Mouse (Mus musculus): ENCODE results near the gene Rnpep. TPM values are rescaled to one million over a fixed set of nuclear protein-coding genes. Genes with fewer than 3 reads are reported as not detected.

The Rnpep gene
- polyA plus RNA-seq, 1 experiment from 2014 or later: 20.0 TPM

- ATAC-seq: peak; percentile 100
- H3K9me3 ChIP-seq (ENCODE audit: low read length): no peaks in the 10 kb centered on the region
Measured at GRCm38 (mm10) chr1:135313284-135314031, 29.6 kb upstream of the Rnpep start, which contains the start of gene Timm17a. Gene Timm17a, minus strand, starts transcription at chr1:135313778.

DNA sequence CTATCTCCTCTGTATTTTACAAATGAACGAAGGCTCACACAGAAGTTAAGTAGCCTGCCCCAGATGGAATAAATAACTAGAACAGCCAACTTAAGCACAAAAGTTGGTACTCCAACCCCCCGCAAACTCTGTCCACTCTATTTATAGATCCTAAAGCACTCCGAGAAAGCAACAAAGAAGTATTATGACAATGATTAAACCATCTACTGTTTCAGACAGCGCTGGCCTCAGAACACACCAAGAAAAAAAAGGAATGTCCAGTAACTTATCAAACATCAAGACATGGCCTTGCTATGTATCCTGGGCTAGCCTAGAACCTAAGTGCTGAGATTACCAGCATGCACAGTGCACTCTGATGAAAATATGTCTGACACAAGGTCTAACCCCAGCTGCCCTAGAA lies 28.3 kb upstream of the Rnpep start:
- Histone ChIP-seq H3K27ac (ENCODE audit: low read depth) (no peak overlapping the region), H3K4me1 (ENCODE audit: insufficient read depth) (peaks cover 15% of the 10 kb centered on the region), H3K9me3 (ENCODE audit: low read length) (no peaks in the 10 kb centered on the region), H3K27me3 (ENCODE audit: insufficient read depth, low read length) (no peaks in the 10 kb centered on the region), H3K4me2 (ENCODE audit: low read depth, low read length) (peak overlapping the region; percentile 93), H3K4me3 (ENCODE audit: low read depth, low read length) (peak overlapping the region; percentile 72), H3K9ac (replicated peaks) (peak overlapping the region; percentile 91), H3K36me3 (replicated peaks; ENCODE audit: insufficient read depth, low read length) (peaks cover 20% of the 10 kb centered on the region)
- ATAC-seq (no peak), DNase-seq (no peak)
- TF ChIP-seq EP300 (IDR thresholded peaks at IDR 0.05; ENCODE audit: low read depth) (no peak), CTCF (IDR thresholded peaks at IDR 0.05; ENCODE audit: low read depth) (no peak)
- WGBS (ENCODE audit: insufficient replicate concordance): 74% methylated on average over 4 of the region's 4 CpGs

More at GRCm38 (mm10) chr1:135313284-135314031, 29.6 kb upstream of the Rnpep start, which contains the start of gene Timm17a:
- DNase-seq: peak; percentile 94
- Histone ChIP-seq H3K36me3 (replicated peaks; ENCODE audit: insufficient read depth, low read length) (peaks cover 13% of the 10 kb centered on the region), H3K4me2 (ENCODE audit: low read depth, low read length) (peak within 1 kb of the TSS; percentile 93), H3K4me1 (ENCODE audit: insufficient read depth) (peaks cover 15% of the 10 kb centered on the region), H3K9ac (replicated peaks) (peak within 1 kb of the TSS; percentile 91), H3K27me3 (ENCODE audit: insufficient read depth, low read length) (no peaks in the 10 kb centered on the region), H3K27ac (ENCODE audit: low read depth) (peak within 1 kb of the TSS; percentile 79), H3K4me3 (ENCODE audit: low read depth, low read length) (peak within 1 kb of the TSS; percentile 72)
- TF ChIP-seq CTCF (IDR thresholded peaks at IDR 0.05; ENCODE audit: low read depth): no peak
- TF ChIP-seq EP300 (IDR thresholded peaks at IDR 0.05; ENCODE audit: low read depth): peak; percentile 40
- WGBS (ENCODE audit: insufficient replicate concordance): under 1% methylated on average over 51 of the region's 51 CpGs

DNA sequence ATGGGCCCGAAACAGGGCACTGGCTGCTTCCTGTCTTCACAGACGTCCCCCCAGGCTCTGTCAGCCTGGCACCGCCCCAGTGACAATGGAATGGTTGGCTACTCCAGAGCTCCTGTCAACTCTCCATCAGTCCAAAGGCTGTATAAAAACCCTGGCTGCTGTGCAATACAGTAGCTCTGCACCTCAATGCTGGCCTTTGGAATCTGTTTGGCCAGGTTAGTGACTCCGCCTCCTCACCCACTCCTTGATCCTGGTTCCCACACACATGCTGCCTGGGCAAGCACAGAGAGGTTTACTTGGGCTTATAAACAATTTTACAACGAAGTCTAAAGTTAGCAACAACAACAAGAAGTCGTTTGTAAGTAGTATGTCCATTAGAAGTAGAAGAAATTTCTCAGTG lies 27.5 kb upstream of the Rnpep start:
- DNase-seq (peak; percentile 40), ATAC-seq (peak; percentile 12; the same call in 1 of the 2 replicates)
- no peaks in the 10 kb centered on the region for H3K9me3 ChIP-seq (ENCODE audit: low read length)
- no peak overlapping the region for H3K4me3 ChIP-seq (ENCODE audit: low read depth, low read length)
- WGBS (ENCODE audit: insufficient replicate concordance): 63% methylated on average over 6 of the region's 6 CpGs
- H3K4me2 ChIP-seq (ENCODE audit: low read depth, low read length): no peak overlapping the region
- no peak overlapping the region for H3K27ac ChIP-seq (ENCODE audit: low read depth)
- no peaks in the 10 kb centered on the region for H3K27me3 ChIP-seq (ENCODE audit: insufficient read depth, low read length)
- peaks cover 15% of the 10 kb centered on the region for H3K4me1 ChIP-seq (ENCODE audit: insufficient read depth)
- H3K9ac ChIP-seq (replicated peaks): no peak overlapping the region
- TF ChIP-seq EP300 (IDR thresholded peaks at IDR 0.05; ENCODE audit: low read depth) (no peak), CTCF (IDR thresholded peaks at IDR 0.05; ENCODE audit: low read depth) (no peak)
- H3K36me3 ChIP-seq (replicated peaks; ENCODE audit: insufficient read depth, low read length): peaks cover 25% of the 10 kb centered on the region

- H3K9ac ChIP-seq (replicated peaks): no peak overlapping the region
- WGBS (ENCODE audit: insufficient replicate concordance): 83% methylated on average over 5 of the region's 5 CpGs
- no peak overlapping the region for H3K4me3 ChIP-seq (ENCODE audit: low read depth, low read length)
- no peak overlapping the region for H3K27ac ChIP-seq (ENCODE audit: low read depth)
- ATAC-seq: no peak
- H3K36me3 ChIP-seq (replicated peaks; ENCODE audit: insufficient read depth, low read length): peaks cover 9% of the 10 kb centered on the region; the same call in 1 of the 2 replicates
- no peak overlapping the region for H3K4me2 ChIP-seq (ENCODE audit: low read depth, low read length)
- TF ChIP-seq CTCF (IDR thresholded peaks at IDR 0.05; ENCODE audit: low read depth) (no peak), EP300 (IDR thresholded peaks at IDR 0.05; ENCODE audit: low read depth) (no peak)
- H3K4me1 ChIP-seq (ENCODE audit: insufficient read depth): no peaks in the 10 kb centered on the region
- no peaks in the 10 kb centered on the region for H3K9me3 ChIP-seq (ENCODE audit: low read length)
- H3K27me3 ChIP-seq (ENCODE audit: insufficient read depth, low read length): no peaks in the 10 kb centered on the region
- no peak for DNase-seq
Measured at GRCm38 (mm10) chr1:135290908-135291307, 7.0 kb upstream of the Rnpep start.

DNA sequence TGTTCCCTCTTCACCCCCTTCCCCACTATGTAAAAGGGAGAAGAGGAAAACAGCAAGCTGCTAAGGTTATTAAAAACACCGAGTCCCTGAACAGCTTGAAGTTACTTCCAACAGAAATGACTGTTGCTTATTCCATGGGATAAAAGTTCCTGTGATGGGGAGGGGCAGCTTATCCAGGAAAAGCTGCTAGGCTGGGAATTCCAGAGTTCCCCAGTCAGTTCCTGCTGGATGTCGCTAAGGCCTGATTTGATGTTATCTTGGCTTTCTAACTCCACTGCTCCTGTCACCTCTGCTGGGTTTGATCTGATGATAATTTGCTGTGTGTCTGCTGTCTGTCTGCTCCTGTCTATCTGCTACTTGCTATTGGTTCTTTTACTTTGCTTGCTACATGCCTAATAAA lies 2.4 kb upstream of the Rnpep start:
- 53% methylated on average over 2 of the region's 2 CpGs for WGBS (ENCODE audit: insufficient replicate concordance)
- Histone ChIP-seq H3K4me1 (ENCODE audit: insufficient read depth) (peaks cover 10% of the 10 kb centered on the region), H3K9ac (replicated peaks) (no peak overlapping the region), H3K9me3 (ENCODE audit: low read length) (no peaks in the 10 kb centered on the region), H3K36me3 (replicated peaks; ENCODE audit: insufficient read depth, low read length) (no peaks in the 10 kb centered on the region), H3K4me3 (ENCODE audit: low read depth, low read length) (no peak overlapping the region), H3K27me3 (ENCODE audit: insufficient read depth, low read length) (no peaks in the 10 kb centered on the region), H3K4me2 (ENCODE audit: low read depth, low read length) (no peak overlapping the region), H3K27ac (ENCODE audit: low read depth) (no peak overlapping the region)
- ATAC-seq (no peak), DNase-seq (no peak)
- no peak for TF ChIP-seq CTCF (IDR thresholded peaks at IDR 0.05; ENCODE audit: low read depth)
- no peak for TF ChIP-seq EP300 (IDR thresholded peaks at IDR 0.05; ENCODE audit: low read depth)

GRCm38 (mm10) chr1:135283287-135283825 lies 528 bp downstream of the Rnpep start:
- Histone ChIP-seq H3K4me1 (ENCODE audit: insufficient read depth) (peaks cover 13% of the 10 kb centered on the region), H3K9me3 (ENCODE audit: low read length) (no peaks in the 10 kb centered on the region), H3K4me3 (ENCODE audit: low read depth, low read length) (peak overlapping the region; percentile 84), H3K4me2 (ENCODE audit: low read depth, low read length) (peak overlapping the region; percentile 78), H3K27ac (ENCODE audit: low read depth) (peak overlapping the region; percentile 92), H3K9ac (replicated peaks) (peak overlapping the region; percentile 83), H3K27me3 (ENCODE audit: insufficient read depth, low read length) (no peaks in the 10 kb centered on the region), H3K36me3 (replicated peaks; ENCODE audit: insufficient read depth, low read length) (peaks cover 7% of the 10 kb centered on the region; the same call in 1 of the 2 replicates)
- TF ChIP-seq CTCF (IDR thresholded peaks at IDR 0.05; ENCODE audit: low read depth) (no peak), EP300 (IDR thresholded peaks at IDR 0.05; ENCODE audit: low read depth) (no peak)
- DNase-seq (peak; percentile 47), ATAC-seq (peak; percentile 61)
- WGBS (ENCODE audit: insufficient replicate concordance): under 1% methylated on average over 37 of the region's 48 CpGs

All from liver, postnatal 0 days (tissue).